Mouse (Mus musculus): ENCODE measurements at regions not wholly inside any gene's neighbourhood (a gene's known extent, or its start where the extent isn't known, plus 50 kb on each side); places are given as distances from the start of the nearest gene placed in this dataset.

DNA sequence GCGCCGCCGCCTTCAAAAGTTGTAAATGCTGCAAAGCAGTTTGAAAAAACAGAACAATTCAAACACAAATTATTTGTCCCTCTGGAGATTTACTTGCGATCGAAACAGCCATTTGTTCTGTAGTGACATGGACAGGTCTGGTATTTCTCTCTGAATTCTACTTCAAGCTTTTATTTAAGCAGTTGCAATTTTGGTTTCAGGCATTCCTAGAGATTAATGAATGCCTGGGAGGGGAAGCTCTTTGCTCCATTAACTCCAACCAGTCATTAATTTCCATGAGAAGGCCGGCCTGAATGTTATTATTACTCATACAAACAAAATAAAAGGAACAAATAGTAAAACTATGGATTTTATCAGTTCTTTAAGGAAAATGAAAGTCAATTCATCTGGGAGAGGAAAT, 1327.8 kb upstream of the Flrt2 start:
- 45% methylated on average over 6 of the region's 6 CpGs for WGBS
- no peak for ATAC-seq (ENCODE audit: low FRiP score, low read depth)

DNA sequence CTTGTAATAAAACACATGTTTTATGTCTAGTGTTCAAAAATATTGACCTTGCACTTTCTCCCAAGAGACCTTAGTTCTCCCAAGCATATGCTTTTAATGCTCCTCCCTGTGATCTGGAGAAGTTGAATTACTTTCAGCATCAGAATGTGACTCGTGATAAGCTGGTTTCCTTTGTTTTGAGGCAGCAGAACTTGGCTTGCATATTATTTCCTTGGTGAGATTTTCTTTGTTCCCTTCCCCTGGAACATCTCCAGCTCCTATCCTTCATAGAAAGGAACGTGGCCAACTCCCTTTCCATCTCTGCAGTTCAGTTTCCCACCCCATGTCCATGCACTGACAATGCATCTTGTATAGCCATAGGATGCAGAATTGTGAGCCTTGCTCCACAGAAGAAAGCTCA, 1292.0 kb upstream of the Flrt2 start:
- H3K4me2 ChIP-seq (replicated peaks), result no peak overlapping the region
- no peaks in the 10 kb centered on the region for H3K36me3 ChIP-seq
- WGBS, result 46% methylated on average over 2 of the region's 2 CpGs
- H3K4me3 ChIP-seq, result no peak overlapping the region
- ATAC-seq (ENCODE audit: low FRiP score, low read depth), result no peak
- H3K9ac ChIP-seq, result no peak overlapping the region
- 0 out of 2 replicates have a peak overlapping the region, but pooled peaks have one; percentile 10 for H3K27ac ChIP-seq
- no peaks in the 10 kb centered on the region for H3K9me3 ChIP-seq
- H3K27me3 ChIP-seq, result no peaks in the 10 kb centered on the region
- H3K4me1 ChIP-seq, result no peaks in the 10 kb centered on the region

More for the DNA sequence above, 1327.8 kb upstream of the Flrt2 start:
- no peaks in the 10 kb centered on the region for H3K27me3 ChIP-seq
- H3K27ac ChIP-seq, result no peak overlapping the region
- no peaks in the 10 kb centered on the region for H3K36me3 ChIP-seq
- no peak overlapping the region for H3K9ac ChIP-seq
- H3K4me1 ChIP-seq, result no peaks in the 10 kb centered on the region
- H3K4me3 ChIP-seq, result no peak overlapping the region
- no peak overlapping the region for H3K4me2 ChIP-seq (replicated peaks)
- no peaks in the 10 kb centered on the region for H3K9me3 ChIP-seq

DNA sequence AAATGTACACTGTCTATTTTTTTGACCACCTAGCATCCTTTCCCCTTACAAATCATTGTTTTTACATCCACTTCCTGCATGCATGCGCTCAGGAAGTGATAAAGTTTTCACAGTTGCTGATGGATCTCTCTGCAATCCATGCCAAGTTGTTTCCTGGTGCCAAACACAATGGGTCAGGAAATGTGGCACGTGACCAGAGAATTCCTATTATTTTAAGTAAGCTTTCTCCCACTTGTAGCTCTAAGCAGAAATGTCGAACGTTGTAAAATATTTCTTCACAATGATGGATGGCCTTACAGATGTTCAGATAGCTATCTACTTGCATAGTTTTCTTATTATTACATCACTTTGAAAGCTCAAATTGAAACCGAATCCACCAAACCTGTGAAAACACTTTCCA, 1271.1 kb upstream of the Flrt2 start:
- no peak for ATAC-seq (ENCODE audit: low FRiP score, low read depth)
- H3K27ac ChIP-seq, result no peak overlapping the region
- 60% methylated on average over 5 of the region's 5 CpGs for WGBS

DNA sequence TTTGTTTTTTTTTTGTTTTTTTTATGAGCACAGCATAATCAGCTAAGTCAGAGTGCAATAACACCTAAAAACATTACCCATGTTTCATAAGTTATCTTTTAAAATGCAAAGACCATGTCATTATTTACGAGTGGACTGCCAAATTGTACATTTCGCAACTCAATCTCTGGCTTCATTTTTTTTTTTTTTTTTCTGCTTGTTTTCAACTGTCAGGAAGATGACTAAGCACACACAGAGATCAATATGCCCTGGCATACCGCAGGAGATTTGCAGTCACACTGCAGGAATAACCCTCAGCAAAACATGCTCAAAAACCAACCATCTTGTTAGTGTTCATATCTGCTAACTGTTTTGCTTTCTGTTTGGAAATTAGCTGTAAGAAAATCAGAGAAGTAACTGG, 1270.3 kb upstream of the Flrt2 start:
- H3K9ac ChIP-seq, result no peak overlapping the region
- no peaks in the 10 kb centered on the region for H3K9me3 ChIP-seq
- no peak for ATAC-seq (ENCODE audit: low FRiP score, low read depth)
- H3K27ac ChIP-seq, result no peak overlapping the region
- H3K36me3 ChIP-seq, result no peaks in the 10 kb centered on the region
- WGBS, result 81% methylated on average over 3 of the region's 3 CpGs
- H3K27me3 ChIP-seq, result no peaks in the 10 kb centered on the region
- no peaks in the 10 kb centered on the region for H3K4me1 ChIP-seq
- H3K4me3 ChIP-seq, result no peak overlapping the region
- H3K4me2 ChIP-seq (replicated peaks), result no peak overlapping the region

More for the DNA sequence above, 1271.1 kb upstream of the Flrt2 start:
- Histone ChIP-seq H3K27me3 (no peaks in the 10 kb centered on the region), H3K9me3 (no peaks in the 10 kb centered on the region), H3K4me1 (no peaks in the 10 kb centered on the region), H3K4me3 (no peak overlapping the region), H3K4me2 (replicated peaks) (no peak overlapping the region), H3K36me3 (no peaks in the 10 kb centered on the region), H3K9ac (no peak overlapping the region)

DNA sequence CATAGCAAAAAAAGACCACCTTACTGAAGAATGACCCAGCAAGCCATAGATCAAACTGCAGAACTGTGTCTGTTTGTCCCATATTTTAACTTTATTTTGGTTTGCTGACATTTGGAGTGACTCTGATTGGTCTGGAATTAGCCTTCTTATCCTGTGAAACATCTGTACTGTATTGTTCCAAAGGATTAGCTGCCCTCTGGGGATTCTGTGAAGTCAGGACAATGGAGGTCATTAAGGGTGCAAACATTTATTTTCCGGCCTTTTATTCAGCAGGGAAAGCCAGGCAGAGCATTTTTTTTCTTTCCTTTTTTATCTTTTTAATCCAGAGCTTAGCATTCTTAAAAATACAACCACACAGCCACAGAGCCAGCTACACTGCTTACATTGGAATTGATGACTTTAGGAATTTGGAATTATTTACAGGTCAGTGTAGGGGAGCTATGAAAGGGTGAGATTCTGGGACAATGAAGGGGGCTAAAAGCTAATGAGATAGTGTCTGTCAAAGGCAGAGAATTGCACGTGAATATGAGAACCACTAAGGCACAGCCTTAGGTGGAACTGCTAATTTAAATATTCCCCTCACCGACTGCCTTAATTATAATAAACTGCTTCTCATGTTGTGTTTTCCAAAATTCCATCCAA, 1267.6 kb upstream of the Flrt2 start:
- no peak for ATAC-seq (ENCODE audit: low FRiP score, low read depth)
- Histone ChIP-seq H3K4me1 (no peaks in the 10 kb centered on the region), H3K9me3 (no peaks in the 10 kb centered on the region), H3K4me2 (replicated peaks) (no peak overlapping the region), H3K36me3 (no peaks in the 10 kb centered on the region), H3K27me3 (no peaks in the 10 kb centered on the region), H3K4me3 (no peak overlapping the region), H3K9ac (no peak overlapping the region), H3K27ac (no peak overlapping the region)
- 32% methylated on average over 3 of the region's 3 CpGs for WGBS

DNA sequence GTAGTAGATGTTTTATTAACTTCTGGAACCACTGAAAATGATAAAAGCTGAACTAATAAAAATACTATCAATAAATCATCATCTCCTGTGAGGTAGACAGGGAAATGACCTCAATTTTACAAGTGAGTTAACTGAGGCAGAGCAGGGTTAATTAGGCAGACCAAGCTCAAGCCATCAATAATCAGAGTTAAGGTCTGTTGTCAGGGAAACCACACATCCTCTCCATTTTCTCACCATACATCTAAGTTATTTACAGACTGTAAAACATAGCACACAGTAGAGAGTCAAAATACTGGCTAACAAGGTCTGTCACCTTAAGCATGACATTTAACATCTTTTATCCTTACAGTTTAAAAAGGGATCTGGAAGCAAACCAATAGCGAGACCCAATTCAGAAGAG, 1242.5 kb upstream of the Flrt2 start:
- no peak overlapping the region for H3K4me2 ChIP-seq (replicated peaks)
- no peak overlapping the region for H3K4me3 ChIP-seq
- H3K27ac ChIP-seq, result no peak overlapping the region
- H3K4me1 ChIP-seq, result no peaks in the 10 kb centered on the region
- 66% methylated on average over 1 of the region's 1 CpGs for WGBS
- no peak overlapping the region for H3K9ac ChIP-seq
- H3K27me3 ChIP-seq, result no peaks in the 10 kb centered on the region
- H3K9me3 ChIP-seq, result no peaks in the 10 kb centered on the region
- ATAC-seq (ENCODE audit: low FRiP score, low read depth), result no peak
- H3K36me3 ChIP-seq, result no peaks in the 10 kb centered on the region

DNA sequence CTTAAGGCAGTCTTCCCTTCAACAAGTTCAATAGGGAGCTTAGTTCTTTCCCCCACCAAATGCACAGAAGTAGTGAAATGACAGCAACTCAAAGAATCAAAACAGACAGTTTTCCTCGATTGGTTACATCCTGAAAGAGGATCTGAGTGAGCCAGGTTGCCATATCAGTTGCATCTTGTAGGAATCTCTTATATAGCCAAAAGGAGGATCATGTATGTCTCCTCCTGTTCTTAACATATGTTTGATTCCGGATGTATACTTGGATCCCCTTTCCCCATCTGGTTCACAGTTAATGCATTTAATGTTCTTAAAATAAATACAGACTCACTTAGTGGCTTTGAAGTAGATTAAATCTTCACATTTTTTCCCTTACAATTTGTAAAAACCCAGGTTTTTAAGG, 1224.0 kb upstream of the Flrt2 start:
- H3K27ac ChIP-seq, result no peak overlapping the region
- WGBS, result 60% methylated on average over 2 of the region's 2 CpGs

DNA sequence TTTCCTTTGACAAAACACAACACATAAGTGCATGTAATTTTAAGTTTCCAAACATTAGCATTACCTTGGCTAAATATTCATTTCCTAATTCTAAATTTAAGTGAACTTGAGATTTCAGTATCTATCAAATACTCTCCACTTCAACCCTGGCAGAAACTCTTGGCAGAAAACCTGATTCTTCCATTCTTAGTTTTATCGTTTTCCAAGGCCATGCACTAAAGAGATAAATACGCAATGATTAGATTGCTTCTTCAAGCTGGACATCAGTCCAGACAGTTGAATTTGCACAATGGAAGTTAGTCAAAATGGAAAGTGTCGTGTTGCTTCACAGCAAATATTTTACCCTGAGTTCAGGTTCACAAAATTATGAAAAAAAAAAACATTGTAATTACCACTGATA, 1223.4 kb upstream of the Flrt2 start:
- WGBS, result 91% methylated on average over 3 of the region's 3 CpGs
- Histone ChIP-seq H3K27me3 (no peaks in the 10 kb centered on the region), H3K36me3 (no peaks in the 10 kb centered on the region)

More for the DNA sequence above, 1224.0 kb upstream of the Flrt2 start:
- ATAC-seq (ENCODE audit: low FRiP score, low read depth), result no peak
- no peak overlapping the region for H3K4me3 ChIP-seq
- H3K9me3 ChIP-seq, result no peaks in the 10 kb centered on the region
- no peaks in the 10 kb centered on the region for H3K36me3 ChIP-seq
- H3K4me1 ChIP-seq, result no peaks in the 10 kb centered on the region
- no peak overlapping the region for H3K4me2 ChIP-seq (replicated peaks)
- H3K9ac ChIP-seq, result no peak overlapping the region
- no peaks in the 10 kb centered on the region for H3K27me3 ChIP-seq

DNA sequence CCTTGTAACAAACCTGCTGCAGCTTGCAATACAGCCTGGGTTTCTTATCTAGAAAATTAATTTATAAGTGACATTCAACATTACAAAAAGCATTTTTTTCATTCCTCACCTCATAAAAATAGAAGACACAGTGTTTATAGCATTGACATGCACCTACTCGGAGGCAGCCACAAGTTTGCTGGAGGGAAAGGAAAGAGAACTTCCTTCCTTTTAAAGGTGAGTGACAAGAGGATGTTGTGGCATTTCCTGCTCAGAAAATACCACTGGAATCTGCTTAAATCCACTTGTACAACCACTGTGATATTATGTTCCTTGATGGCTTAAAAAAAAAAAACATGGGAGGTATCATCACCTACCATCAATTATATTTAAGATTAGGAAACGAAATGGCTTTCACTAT, 1222.2 kb upstream of the Flrt2 start:
- no peak for ATAC-seq (ENCODE audit: low FRiP score, low read depth)
- H3K4me1 ChIP-seq, result no peaks in the 10 kb centered on the region
- no peak overlapping the region for H3K4me2 ChIP-seq (replicated peaks)
- H3K9ac ChIP-seq, result no peak overlapping the region
- WGBS, result 53% methylated on average over 2 of the region's 2 CpGs
- H3K27me3 ChIP-seq, result no peaks in the 10 kb centered on the region
- H3K4me3 ChIP-seq, result no peak overlapping the region
- no peaks in the 10 kb centered on the region for H3K9me3 ChIP-seq
- H3K27ac ChIP-seq, result no peak overlapping the region
- H3K36me3 ChIP-seq, result no peaks in the 10 kb centered on the region

More for the DNA sequence above, 1223.4 kb upstream of the Flrt2 start:
- ATAC-seq (ENCODE audit: low FRiP score, low read depth), result no peak
- no peak overlapping the region for H3K4me2 ChIP-seq (replicated peaks)
- H3K9ac ChIP-seq, result no peak overlapping the region
- H3K4me3 ChIP-seq, result no peak overlapping the region
- no peak overlapping the region for H3K27ac ChIP-seq
- H3K9me3 ChIP-seq, result no peaks in the 10 kb centered on the region
- H3K4me1 ChIP-seq, result no peaks in the 10 kb centered on the region

DNA sequence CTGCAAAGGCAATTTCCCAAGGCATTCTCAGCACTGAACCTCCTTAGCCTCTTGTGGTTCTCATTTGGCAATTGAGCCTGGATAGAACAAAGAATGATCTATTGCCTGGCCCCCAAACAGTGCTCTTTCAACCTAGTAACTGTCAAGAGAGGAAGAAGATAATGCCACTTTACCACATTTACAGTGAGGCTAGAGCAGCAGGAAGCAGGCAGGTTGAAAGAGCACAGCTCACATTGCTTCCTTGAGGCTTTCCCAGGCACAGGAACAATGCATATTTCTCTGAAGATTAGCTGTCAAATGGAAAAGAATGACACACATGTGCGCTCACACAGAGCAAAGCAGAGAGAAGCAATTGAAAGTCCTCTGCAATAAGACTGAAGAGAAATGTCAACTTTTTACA, 1221.0 kb upstream of the Flrt2 start:
- no peak overlapping the region for H3K9ac ChIP-seq
- H3K27ac ChIP-seq, result no peak overlapping the region
- no peak overlapping the region for H3K4me2 ChIP-seq (replicated peaks)
- no peaks in the 10 kb centered on the region for H3K36me3 ChIP-seq
- H3K27me3 ChIP-seq, result no peaks in the 10 kb centered on the region
- 76% methylated on average over 1 of the region's 1 CpGs for WGBS
- ATAC-seq (ENCODE audit: low FRiP score, low read depth), result no peak
- no peaks in the 10 kb centered on the region for H3K9me3 ChIP-seq
- no peak overlapping the region for H3K4me3 ChIP-seq
- H3K4me1 ChIP-seq, result no peaks in the 10 kb centered on the region

DNA sequence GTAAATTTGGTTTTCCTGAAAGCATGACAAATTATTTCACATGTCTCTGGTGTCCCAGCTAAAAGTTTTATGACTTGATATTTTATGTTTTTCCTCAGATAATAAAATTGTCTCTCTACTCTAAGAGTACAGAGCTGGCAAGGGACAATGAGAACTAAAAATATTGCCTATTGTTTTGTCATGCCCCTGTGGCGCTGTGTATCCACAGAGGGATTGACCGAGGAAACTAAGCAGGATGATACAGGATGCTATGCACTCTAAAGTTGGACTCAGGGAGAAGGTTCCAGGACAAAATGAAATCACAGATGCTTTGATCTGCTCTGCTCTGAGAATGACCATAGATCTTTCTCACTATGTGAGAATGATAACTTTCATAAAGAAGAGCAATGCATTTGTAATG, 1203.3 kb upstream of the Flrt2 start:
- 73% methylated on average over 2 of the region's 2 CpGs for WGBS
- H3K4me2 ChIP-seq (replicated peaks), result no peak overlapping the region
- no peak overlapping the region for H3K9ac ChIP-seq
- no peak overlapping the region for H3K27ac ChIP-seq
- H3K9me3 ChIP-seq, result no peaks in the 10 kb centered on the region
- H3K27me3 ChIP-seq, result no peaks in the 10 kb centered on the region
- ATAC-seq (ENCODE audit: low FRiP score, low read depth), result no peak
- no peak overlapping the region for H3K4me3 ChIP-seq
- no peaks in the 10 kb centered on the region for H3K4me1 ChIP-seq
- H3K36me3 ChIP-seq, result no peaks in the 10 kb centered on the region

DNA sequence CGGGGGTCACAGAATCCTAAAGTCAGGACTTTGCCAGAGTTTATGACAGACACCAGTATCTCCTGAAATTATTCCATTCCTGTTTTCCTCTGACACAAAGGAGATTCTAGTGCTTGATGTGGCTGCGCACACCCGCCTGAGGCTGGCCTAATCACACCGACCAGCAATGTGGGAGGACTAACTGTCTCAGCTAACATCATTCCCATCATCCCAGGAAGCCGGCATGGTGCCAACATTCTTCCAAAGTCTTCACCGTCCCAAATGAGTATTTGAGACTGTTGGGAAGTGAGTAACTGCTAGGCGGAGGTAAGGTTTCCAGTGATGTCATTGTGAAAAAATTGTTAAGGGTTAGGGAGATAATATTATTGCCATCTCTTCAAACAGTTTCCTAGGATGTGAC, 1183.9 kb upstream of the Flrt2 start:
- WGBS, result 82% methylated on average over 7 of the region's 7 CpGs
- ATAC-seq (ENCODE audit: low FRiP score, low read depth), result no peak

DNA sequence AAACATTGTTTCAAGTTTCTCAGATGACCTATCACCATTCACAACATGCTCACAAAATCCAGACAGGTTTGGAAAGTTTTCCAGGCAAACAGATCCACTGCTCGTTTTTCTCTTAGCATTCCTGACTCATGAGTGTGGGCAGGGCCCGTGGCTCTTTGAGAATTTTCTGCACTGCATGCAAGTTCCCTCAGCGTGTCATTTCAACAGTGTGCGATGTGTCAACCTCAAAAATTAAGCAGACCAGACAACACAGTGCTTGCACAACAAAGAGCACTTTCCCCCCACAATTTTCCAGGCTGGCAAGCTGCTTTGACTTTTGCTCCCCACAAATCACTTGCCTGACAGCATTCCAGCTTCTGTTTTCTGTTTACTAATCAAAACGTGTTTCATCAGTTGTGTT, 1182.2 kb upstream of the Flrt2 start:
- Histone ChIP-seq H3K9me3 (no peaks in the 10 kb centered on the region), H3K4me2 (replicated peaks) (no peak overlapping the region), H3K4me3 (no peak overlapping the region), H3K9ac (no peak overlapping the region), H3K27ac (no peak overlapping the region), H3K36me3 (no peaks in the 10 kb centered on the region), H3K4me1 (0 out of 2 replicates have a peak, but pooled peaks cover 3% of the 10 kb centered on the region), H3K27me3 (no peaks in the 10 kb centered on the region)
- ATAC-seq (ENCODE audit: low FRiP score, low read depth), result no peak
- WGBS, result 21% methylated on average over 5 of the region's 5 CpGs

More for the DNA sequence above, 1183.9 kb upstream of the Flrt2 start:
- no peaks in the 10 kb centered on the region for H3K9me3 ChIP-seq
- no peak overlapping the region for H3K9ac ChIP-seq
- 0 out of 2 replicates have a peak, but pooled peaks cover 3% of the 10 kb centered on the region for H3K4me1 ChIP-seq
- H3K27ac ChIP-seq, result no peak overlapping the region
- H3K4me3 ChIP-seq, result no peak overlapping the region
- no peaks in the 10 kb centered on the region for H3K27me3 ChIP-seq
- no peaks in the 10 kb centered on the region for H3K36me3 ChIP-seq
- no peak overlapping the region for H3K4me2 ChIP-seq (replicated peaks)
